Mouse (Mus musculus) liver, adult 2 months (tissue): Measurements from ENCODE around the gene Zdhhc9.

Experiments
- CTCF ChIP-seq: fragments of 200-500 bp; IDR thresholded peaks from 2 replicates; pipeline ENCODE4 v1.5.1; 2011; ENCODE audit warnings: low read depth, low read length, control low read depth
- POLR2A ChIP-seq: fragments of 200-500 bp; IDR thresholded peaks from 2 replicates; pipeline ENCODE4 v1.6.1; 2011; ENCODE audit warnings: low read length, control low read depth; ENCODE audit not compliant: insufficient read depth; ENCODE audit errors: extremely low read depth

DNA sequence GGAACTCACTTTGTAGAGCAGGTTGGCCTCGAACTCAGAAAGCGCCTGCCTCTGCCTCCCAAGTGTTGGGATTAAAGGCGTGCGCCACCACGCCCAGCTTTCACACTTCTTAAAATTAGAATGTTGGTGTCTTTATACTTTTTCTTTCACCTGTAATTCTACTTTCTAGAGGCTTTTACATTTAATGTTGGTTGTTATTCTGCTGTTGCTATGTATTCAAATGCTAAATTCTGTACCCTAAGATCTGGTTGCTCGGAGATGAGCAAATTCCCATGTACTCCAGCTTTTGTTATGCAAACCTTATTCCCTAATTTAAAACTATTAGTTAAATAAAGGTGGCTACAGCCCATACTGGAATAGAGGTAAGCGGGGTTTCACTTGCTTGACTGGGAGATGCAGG lies 14.0 kb upstream of the Zdhhc9 start:
- TF ChIP-seq POLR2A: no peak
- TF ChIP-seq CTCF: no peak
